Mouse (Mus musculus) cerebellum, adult 9-11 months (tissue): ENCODE measurements around the gene Rora.

Experiments
- DNase-seq: peaks from one replicate; pipeline ENCODE4 v3.0.0; 2022

Rora gene

DNA sequence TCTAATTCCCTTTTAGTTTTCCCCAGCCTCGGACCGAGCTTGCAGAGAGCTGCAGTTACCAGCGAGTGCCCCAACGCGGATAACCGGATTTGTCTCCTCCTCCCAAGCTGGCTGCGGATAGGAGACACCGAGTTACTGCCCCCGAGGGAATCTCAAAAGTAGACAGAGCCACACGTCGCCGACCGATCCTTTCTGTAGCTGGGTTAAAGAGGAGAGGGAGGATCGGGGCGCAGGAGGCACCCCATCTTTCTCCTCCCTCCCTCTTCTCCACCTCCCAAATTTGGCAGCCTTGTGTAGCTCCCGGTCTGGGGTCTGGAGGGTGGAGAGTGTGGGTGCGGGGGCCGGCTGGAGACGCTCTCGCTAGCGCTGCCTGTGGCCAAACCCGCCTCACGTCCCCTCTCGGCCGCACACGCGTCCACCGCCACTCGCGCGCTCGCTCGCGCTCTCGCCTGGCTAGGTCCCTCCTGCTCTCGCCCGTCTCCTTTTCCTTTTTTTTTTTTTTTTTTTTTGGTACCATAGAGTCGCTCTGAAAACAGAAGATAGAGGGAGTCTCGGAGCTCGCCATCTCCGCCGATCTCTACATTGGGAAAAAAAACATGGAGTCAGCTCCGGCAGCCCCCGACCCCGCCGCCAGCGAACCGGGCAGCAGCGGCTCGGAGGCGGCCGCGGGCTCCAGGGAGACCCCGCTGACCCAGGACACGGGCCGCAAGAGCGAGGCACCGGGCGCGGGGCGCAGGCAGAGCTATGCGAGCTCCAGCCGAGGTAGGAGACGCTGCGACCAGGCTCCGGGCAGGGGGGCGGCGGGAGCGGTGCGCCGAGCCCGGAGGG lies at the start of gene Rora:
Rora (plus strand) TSS at position 576 of the 828 bp plus-strand sequence.
- DNase-seq = peak; percentile 85

DNA sequence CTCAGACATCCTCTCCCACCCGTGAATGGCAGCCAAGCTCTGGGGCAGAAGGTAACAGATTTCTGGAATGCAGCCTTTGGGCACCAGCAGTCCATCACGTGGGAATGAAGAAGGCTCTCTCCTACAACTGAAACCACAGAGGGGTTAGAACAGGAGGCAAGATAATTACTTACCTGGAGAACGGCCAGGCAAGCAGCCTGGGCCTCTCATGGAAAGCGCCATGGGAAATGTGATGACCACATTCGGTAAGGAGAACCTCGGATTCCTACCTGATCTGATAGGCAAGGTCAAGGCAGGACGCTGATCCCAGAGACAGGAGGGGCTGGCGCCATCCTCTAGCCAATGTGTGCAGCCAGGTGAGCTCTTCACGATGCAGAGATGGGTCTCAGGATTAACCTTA lies 39.6 kb upstream of the Rora start:
- DNase-seq = peak; percentile 92

DNA sequence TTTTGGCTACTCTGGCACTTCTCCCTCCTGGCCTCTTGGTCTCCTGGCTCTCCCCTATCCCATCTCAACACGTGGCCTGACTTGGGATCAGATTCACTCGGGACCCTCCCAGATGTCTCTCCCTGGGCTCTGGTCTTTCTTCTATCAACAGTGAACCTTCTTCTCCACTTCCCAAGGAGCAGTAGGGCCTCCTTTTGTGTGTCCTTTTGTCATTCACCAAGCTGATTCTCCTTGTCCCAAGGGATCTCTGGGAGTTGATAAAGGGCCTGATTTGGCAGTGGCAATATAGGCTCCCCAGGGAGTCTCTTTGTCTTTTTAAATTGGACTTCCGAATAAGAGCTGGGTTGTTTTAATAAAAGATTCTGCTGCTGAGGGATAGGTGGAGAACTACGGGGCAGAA lies 36.5 kb upstream of the Rora start:
- DNase-seq = no peak

DNA sequence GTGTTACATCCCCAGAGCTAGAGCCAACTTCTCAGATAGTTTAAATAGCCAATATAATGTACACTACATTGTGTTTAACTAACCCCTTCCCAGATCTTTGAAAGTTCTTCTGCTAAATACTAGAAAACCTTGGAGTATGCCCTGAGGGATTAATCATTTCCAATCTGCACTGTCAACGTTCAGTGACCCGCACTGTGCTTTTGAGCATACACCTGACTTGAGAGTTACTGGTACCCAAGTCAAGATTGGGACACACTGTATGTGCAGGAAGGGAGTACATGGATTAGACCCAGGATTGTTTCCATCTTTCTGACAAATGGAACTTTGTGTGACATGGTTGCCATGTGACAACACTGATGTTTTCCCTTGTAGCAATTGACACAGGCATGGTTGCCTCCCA lies 33.5 kb upstream of the Rora start:
- DNase-seq = no peak

DNA sequence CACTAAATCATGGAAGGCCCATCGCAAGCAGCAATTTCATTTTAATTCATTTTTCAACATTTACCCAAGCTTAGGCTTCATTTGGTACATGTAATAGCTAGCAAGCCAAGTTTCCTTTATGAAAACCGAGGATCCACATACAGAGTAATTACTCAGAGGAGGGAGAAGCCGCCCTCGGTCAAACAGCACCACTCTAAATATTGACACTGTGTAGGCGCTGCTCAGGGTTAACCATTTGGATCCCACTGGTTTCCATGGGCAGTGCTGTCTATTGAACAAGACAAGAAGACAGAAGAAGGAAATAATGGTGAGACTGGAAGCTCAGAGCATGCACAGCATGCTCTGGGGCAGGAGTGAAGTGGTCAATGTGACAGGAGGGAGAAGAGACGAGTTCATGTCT lies 33.1 kb upstream of the Rora start:
- DNase-seq = no peak

DNA sequence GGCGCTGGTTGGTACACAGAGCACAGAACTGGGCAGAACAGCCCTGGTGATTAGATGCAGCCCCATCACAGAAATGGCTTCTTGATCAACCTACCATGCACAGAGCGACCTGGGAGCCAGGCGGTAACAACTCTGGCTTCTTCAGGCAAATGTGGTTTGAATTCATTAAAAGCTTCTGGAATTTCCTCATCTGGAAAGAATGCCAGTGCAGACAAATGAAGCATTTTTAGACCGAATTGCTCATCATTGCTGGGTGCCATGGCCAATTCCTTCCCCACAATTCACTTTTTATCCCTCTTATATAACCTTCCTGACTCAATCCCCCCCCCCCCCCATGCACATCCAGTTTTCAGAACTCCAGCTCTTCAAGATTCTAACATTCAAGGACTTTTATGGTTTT lies 28.6 kb upstream of the Rora start:
- DNase-seq = no peak

DNA sequence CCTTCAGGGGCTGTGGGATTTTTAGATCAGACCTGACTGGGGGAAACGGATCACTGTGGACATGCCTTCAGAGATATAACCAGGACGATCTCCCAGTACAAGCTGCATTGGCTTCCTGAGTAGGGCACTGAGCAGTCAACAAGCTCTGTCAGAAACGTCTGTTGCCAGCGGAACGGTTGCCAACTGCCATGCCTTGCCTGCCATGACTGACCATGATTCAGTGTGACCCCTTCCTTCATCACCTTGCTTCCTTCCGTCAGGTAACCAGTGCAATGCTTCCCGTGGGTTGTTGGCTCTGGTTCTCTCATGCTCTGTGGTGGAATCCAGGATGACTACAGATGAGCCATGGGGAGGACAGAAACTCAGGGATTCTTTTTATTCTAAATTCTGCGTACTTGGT lies 16.3 kb upstream of the Rora start:
- DNase-seq = no peak

DNA sequence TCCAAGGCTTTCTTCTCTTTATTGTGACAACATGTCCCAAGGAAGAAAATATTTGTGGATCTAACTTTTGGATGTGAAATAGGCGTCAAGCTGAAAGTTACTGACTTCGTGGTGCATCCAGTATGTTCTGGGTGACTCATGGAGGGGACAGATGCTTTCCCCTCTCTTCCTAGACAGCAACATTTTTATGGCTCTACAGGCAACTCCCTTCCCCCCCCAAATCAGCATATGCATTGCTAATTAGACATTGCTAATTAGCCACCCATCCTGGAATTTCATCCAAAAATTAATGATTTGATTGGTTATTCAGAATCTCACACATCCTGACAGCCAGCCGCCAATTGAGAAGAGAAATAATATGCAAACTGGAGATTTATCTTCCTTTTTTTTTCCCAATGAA lies 12.5 kb upstream of the Rora start:
- DNase-seq = no peak

DNA sequence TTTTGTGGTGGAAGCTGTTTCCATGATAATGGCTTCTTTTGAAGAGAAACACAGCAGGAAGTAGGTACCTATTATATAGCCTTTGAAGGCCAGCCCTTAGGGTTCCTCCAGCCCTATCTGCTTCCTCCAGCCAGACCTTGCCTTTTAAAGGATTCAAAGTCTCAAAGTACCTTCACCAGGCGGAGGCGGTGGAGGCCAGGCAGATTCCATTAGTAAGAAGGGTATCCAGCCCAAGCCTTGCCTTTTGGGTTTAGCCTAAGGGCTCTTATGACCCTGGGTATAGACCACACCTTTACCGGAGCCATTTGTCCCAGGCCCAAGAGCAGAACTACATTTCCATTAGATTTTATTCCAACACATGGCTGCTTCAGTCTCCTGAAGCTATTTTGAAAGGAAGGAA lies 5.5 kb upstream of the Rora start:
- DNase-seq = no peak

DNA sequence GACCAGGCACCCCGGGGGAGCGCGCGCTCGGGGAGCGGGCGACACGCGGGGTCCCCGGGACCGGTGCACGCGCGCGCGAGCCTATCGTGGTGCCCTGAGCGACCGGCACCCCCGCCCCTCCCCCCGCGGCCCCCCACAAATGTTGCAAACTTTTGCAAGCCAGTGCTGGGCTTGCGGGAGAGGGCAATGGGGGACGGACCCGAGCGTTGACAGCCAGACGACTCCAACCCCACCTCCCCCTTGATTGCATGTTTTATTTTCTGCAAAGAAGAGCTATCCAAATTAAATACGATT lies 400 bp downstream of the Rora start:
- DNase-seq = no peak

DNA sequence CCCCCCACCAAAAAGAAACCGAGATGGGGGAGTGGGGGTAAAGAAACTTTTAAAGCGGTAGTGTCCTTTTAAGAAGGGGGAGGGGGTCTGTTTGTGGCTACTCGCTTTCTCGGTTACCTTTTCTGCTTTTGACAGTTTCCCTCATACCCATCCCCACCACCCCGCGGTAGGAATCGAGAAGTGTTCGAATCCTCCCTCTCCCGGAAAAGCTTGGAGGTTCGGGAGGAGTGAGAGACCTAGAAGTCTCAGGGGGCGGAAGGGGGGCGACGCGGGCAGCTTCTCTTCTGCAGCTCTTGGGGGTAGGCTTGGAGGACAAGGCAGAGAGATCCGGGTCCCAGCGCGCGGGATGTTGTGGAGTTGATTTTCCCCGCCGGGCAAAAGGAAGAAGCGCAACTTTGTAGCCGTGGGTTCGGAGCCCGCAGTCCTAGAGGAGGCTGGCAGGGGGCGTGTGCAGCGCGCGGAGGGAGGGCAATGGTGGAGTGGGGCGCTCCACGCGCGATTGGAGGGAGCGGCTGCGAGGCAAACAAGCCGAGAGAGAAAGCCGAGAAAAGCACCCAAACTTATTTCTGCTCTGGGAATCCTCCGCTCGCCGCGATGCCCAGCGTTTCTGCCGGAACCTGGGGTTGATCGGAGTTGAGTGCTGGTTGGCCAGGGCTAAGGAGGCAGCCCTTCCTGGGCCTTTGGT lies 889 bp downstream of the Rora start:
- peak; percentile 59 for DNase-seq

DNA sequence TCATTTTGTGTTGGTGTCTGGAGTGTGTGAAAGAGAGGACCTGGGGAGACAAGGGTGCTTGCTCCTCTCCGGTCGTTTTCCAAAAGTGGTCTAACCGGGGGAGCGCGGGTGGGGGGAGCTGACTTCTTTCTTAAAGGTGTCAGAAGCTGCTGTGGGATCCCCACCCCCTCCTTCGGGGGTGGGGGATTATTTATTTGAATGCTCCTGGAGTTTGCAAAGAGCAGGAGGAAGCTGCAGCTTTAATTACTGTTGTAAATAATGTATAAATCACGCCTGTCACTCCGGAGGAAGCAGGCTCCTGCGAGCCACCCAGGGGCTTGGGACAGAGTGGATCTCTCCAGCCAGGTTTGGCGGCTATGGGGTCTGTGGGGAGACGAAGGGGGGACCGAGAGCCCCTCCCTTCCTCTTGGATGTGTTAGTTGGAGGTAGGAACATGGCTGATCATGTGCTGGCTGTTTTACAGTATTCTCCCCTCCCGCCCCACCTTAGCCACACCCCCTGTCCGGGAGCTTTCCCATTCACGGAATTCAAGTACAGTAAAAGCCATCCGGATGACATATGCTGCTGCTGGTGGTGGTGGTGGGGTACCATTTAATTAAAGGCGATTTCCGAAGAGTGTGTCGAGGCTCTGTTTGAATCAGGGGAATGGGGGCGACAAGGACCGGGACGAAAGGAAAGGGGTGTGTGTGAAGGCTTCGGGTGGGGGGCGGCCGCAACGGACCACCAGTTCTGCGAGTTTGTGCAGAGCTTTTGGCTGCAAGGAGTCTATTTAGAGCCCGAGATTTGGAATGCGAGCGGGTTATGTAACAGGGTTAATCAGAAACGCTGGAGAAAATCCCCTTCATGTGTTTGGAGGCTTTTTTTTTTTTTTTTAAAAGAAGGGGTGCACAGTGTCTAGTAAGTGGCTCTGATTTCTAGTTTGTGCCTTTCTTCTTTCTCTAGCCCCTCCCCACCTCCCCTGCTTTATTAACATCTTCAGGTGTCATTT lies 1.7 kb downstream of the Rora start:
- peak; percentile 88 for DNase-seq

DNA sequence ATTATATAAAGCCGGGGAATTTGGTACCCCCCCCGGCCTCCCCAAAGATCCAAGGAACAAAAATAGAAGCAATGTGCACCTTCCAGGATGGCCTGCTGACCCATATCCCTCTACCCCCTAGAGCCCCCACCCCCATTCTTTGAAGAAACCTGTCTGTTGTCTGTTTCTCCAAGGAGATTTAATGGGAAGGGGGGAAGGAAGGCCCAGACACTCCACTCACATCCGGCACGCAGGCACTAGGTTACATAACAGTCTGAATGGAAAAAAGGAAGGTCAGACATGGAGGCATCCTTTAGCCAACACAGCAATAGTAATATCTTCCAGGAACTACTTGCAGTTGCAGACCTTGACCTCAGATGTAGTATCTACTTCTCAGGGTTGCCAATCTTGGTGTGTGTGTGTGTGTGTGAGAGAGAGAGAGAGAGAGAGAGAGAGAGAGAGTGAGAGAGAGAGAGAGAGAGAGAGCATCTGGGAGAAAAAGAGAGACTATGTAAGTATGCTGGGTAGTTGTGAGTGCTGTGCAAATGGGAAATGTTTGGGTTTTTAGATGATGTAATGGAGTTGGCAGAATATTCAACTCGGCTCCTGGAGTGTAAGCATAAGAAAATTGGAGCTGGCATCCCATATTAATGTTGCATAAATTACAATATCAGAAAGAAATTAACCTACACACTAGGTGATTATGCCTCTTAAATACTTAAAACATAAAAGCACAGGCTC lies 2.6 kb downstream of the Rora start:
- peak; percentile 68 for DNase-seq

DNA sequence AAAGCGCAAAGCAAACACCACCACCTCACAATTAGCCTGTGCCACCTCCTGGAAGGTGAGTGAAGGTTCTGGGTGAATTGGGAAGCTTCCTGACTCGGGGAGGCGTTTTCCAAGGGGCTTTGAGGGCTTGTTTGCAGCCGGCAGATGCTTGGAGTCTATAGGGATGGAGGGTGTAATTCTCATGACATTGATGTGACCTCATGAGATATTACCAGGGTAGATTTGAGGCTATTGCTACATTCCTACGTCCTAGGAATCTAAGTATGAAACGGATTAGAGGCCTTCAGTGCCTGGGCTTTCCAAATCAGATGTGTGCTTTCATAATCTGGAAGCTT lies 3.2 kb downstream of the Rora start:
- DNase-seq = no peak

DNA sequence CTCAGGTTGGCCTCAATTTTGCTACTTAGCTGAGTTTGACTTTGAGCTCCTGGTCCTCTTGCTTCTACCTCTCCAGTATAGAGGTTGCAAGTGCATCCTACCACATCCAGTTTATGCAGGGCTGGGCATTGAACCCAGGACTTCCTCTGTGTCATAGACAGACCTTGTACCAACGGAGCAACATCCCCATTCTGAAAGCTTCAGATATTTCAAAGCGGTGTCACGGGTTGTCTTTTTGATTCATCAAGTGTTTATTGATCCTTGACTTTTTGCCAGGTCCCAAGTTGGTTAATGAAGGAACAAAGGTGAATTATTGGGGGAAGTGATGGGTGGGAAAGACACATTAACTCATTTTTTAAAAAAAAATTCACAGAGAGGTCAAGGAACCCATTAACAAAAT lies 17.1 kb downstream of the Rora start:
- no peak for DNase-seq

DNA sequence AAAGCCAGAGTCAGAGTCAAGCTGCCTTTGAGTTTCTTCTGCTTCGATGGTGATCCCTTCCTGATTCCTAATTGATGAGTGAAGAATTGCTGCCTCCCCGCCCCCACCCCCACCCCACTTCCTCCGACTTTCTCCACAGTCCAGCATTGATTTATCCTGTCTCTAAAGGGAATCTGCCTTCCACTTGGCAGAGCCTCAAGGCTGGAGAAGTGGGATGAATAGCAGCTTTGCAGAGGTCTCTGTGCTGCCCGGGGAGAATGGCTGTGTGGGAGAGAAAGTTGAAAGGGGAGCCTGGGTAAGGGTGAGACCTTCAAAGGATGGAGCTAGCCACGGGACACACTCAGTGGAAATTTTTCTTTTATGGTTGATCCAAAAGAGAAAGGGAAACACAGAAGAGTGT lies 18.9 kb downstream of the Rora start:
- DNase-seq = no peak

DNA sequence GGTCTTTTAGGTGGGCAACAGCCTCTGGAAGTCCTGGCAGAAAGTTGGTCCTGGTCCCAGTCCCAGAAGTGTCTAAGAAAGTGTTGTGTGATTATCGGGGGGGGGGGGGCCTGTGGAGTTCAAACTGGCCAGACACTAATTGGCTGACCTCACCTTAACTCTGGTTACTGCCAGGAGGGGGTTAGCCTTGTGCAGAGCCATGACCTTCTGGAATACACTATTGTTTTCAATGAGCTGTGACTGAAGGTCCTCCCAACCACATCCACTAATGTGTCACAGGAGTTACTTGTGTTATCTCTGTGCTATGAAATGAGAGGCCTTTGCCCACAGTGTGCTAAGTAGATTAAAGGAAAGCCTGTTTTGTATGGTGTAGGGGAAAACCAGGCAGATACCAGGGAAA lies 19.6 kb downstream of the Rora start:
- DNase-seq = no peak

DNA sequence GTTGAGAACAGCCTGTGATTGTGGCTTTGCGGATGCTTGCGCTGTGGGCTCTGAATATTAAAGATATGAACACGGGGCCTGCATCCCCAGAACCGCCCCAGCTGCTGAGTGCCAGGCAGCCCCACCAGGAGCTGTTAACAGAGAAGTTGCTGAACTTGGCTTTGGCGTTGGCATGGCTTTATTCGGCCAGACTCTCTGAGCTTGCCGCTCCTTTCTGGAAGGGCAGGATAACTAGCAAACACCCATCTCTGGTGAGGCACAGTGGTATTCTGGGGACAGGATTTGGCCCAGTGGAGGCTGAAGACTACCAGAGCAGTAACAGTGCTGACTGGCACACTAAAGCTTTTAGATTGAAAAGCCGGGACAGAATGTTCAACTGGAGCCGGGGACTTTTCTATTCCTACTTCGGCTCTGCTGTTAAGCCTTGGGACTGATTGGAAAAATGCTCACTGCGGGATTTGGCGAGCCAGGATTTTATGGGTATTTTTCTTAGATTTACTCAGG lies 26.3 kb downstream of the Rora start:
- no peak for DNase-seq

DNA sequence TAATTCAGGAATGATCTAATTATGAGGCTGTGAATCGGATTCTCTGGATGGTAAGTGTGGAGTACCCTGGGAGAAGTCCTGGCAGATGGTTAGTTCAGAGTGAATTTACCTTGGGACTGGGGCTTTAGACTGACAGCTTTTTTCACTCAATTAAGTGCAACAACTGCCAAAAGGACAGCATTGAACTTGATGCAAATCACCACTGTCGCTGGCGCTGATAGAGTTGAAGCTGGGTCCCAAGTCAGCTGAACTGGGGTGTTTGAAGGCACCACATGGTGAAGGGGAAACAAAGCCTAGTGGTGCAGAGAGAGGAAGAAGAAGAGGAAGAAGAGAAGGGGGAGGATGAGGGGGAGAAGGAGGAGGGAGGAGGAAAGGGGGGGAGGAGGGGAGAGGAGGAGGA lies 30.4 kb downstream of the Rora start:
- no peak for DNase-seq

DNA sequence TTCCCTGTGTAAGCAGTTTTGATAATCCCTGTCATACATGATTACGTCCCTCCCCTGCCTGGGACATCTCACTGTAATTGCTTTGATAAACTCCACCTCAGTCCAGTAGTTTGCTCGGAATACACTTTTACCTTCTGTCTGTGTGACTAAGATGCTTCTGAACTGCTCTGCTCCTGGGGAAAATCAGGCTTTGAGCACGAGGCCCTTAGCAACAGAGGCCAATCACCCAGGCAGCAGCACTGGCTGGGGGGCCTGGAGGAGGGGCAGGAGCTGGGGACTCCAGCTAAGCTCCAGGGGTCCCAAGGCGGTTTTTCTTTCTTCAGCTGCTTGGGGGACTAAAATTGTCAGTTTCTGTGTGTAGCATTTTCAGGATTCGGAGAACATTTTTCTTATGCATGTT lies 32.0 kb downstream of the Rora start:
- no peak for DNase-seq

DNA sequence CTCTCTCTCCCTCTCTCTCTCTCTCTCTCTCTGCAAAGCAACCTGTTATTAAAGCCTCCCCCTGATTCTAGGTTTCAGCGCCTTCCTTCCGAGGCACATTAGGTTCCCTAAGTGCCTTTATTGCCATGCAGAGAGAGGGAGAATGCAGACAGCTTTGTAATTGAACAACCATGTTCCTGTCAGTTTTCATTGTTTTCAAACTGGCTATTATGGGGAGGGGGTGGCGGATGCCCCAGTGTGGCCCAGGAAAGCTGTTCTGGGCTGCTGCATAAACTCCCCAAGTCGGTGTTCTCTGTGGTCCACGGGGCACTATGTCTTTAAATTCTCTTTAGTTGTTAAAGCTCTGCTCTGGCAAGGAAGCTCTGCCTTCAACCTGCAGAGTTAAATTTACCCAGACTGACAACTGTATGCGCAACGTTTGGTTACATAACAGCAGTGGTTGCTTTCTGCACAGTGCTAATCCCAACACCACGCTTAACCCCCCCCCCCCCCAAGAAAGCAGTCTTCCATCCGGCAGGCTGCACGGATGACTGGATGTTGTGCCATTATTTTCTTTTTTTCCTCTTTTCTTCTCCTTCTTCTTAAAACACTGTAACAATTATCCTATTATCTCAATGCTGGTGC lies 33.8 kb downstream of the Rora start:
- DNase-seq = no peak

DNA sequence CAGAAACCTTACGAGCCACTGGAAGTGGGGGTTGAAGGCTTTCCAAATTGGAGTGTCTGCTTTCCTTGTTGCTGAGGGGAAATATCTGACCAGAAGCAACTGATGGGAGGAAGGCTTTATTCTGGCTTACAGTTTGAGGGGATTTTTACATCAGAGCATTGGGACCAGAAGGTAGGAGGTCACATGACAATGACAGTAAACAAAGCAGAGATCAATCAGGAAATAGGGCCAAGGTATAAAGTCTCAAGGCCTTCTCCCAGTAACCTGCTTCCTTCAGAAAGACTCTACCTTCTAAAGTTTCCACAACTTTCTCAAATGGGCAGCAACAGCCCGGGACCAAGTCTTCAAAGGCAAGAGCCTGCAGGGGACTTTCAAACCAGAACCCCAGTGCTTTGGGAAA lies 34.6 kb downstream of the Rora start:
- DNase-seq = no peak
